Mouse (Mus musculus) myocyte (in vitro differentiated cells): Measurements from ENCODE around the gene Ces1c. TPM values are rescaled to one million over a fixed set of nuclear protein-coding genes. Genes with fewer than 3 reads are reported as not detected.

Source experiments
- H3K27me3 ChIP-seq: one replicate; pipeline ENCODE4 v1.6.1; 2011; ENCODE audit not compliant: control insufficient read depth, insufficient read depth, insufficient read length
- H3K36me3 ChIP-seq: one replicate; pipeline ENCODE4 v1.6.1; 2011; ENCODE audit not compliant: control insufficient read depth, insufficient read depth
- H3K4me2 ChIP-seq: one replicate; pipeline ENCODE4 v1.6.1; 2011; ENCODE audit warnings: low read depth, control low read depth
- H3K4me3 ChIP-seq: one replicate; pipeline ENCODE4 v1.5.1; 2011; ENCODE audit warnings: mild to moderate bottlenecking, control low read depth, moderate library complexity
- H3K79me2 ChIP-seq: one replicate; pipeline ENCODE4 v1.6.1; 2011; ENCODE audit not compliant: control insufficient read depth, insufficient read depth
- H3ac ChIP-seq: one replicate; pipeline ENCODE4 v1.6.1; 2011; ENCODE audit not compliant: control insufficient read depth, insufficient read length
- CEBPB ChIP-seq: IDR thresholded peaks from 2 replicates; pipeline ENCODE4 v1.6.1; 2011; ENCODE audit warnings: mild to moderate bottlenecking, moderate library complexity; ENCODE audit not compliant: poor library complexity, insufficient read depth, severe bottlenecking
- E2F4 ChIP-seq: IDR thresholded peaks from one replicate; pipeline ENCODE4 v1.6.1; 2011; ENCODE audit warnings: mild to moderate bottlenecking, control low read depth, moderate library complexity; ENCODE audit not compliant: insufficient read depth
- MAX ChIP-seq: IDR thresholded peaks from one replicate; pipeline ENCODE4 v1.6.1; 2011; ENCODE audit warnings: low read depth, mild to moderate bottlenecking, control low read depth
- MYOD1 ChIP-seq, 3 experiments: IDR thresholded peaks; one replicate each; pipeline ENCODE4 v1.6.1; 2011; ENCODE audit warnings: control low read depth in 2 of 3, low read depth in 2 of 3, mild to moderate bottlenecking in 2 of 3, moderate library complexity in 1 of 3; ENCODE audit not compliant: insufficient read length in 2 of 3, control insufficient read depth in 1 of 3
- MYOG ChIP-seq, 3 experiments: IDR thresholded peaks; one replicate each; pipeline ENCODE4 v1.6.1; 2011; ENCODE audit warnings: control low read depth in 2 of 3, low read depth in 2 of 3, mild to moderate bottlenecking in 2 of 3; ENCODE audit not compliant: insufficient read length in 2 of 3, control insufficient read depth in 1 of 3, insufficient read depth in 1 of 3
- POLR2A ChIP-seq: IDR thresholded peaks from one replicate; pipeline ENCODE4 v1.6.1; 2011; ENCODE audit warnings: low read depth, mild to moderate bottlenecking, control low read depth, moderate library complexity; ENCODE audit not compliant: insufficient read length
- POLR2AphosphoS2 ChIP-seq: IDR thresholded peaks from one replicate; pipeline ENCODE4 v1.6.1; 2011; ENCODE audit warnings: low read depth, control low read depth; ENCODE audit not compliant: insufficient read length
- REST ChIP-seq: IDR thresholded peaks from one replicate; pipeline ENCODE4 v1.6.1; 2011; ENCODE audit warnings: mild to moderate bottlenecking, control low read depth, moderate library complexity; ENCODE audit not compliant: insufficient read depth, insufficient read length
- SRF ChIP-seq: IDR thresholded peaks from one replicate; pipeline ENCODE4 v1.6.1; 2011; ENCODE audit warnings: low read depth; ENCODE audit not compliant: control insufficient read depth, insufficient read length
- TCF12 ChIP-seq: IDR thresholded peaks from one replicate; pipeline ENCODE4 v1.6.1; 2011; ENCODE audit warnings: mild to moderate bottlenecking, control low read depth; ENCODE audit not compliant: poor library complexity, insufficient read depth, severe bottlenecking
- TCF3 ChIP-seq: IDR thresholded peaks from one replicate; pipeline ENCODE4 v1.6.1; 2011; ENCODE audit warnings: low read depth, control low read depth; ENCODE audit not compliant: insufficient read length
- USF1 ChIP-seq: IDR thresholded peaks from one replicate; pipeline ENCODE4 v1.6.1; 2011; ENCODE audit warnings: low read depth, mild to moderate bottlenecking, control low read depth, moderate library complexity
- polyA plus RNA-seq: library from polyadenylated mRNA; unstranded; fragments of >200 nt; fragmentation: generic; extraction: Trizol; gene quantifications from one replicate; pipeline ENCODE4 v1.2.1, GENCODE M21; 2012; ENCODE audit warnings: missing spikeins

The Ces1c gene
- polyA plus RNA-seq, 1 experiment, result not detected

DNA sequence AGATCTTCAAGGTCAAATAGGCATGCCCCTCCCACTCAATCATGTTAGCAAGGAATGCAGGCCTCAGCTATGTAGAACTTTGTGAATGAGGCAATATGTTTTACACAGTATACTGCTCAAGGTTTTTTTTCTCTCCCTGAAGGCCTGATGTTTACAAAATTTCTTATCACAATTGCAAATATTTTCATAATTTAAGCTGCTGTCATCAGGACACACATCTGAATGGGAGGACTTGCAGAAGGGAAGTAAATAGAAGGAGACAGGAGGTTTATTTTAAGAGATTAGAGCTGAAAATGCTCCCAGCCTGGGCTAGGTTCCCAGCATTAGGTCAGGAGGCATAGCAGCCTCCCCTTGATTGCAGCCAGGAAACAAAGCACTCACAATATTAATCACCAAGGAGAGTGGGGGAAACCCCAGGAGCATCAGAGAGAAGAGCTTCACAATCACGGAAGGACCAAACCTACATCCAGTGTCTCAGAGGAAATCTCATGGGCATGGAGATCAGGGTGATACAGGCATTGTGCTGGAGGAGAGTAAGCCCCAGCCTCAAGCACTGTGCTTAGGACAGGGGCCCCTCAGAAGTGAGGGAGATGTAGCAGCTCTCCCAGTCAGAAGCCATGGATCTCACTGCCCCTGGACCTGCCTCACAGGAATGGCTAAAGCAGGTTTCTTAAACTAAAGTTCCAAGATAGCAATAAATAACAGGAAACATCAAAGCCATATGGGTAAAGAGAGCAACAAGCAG, 40.9 kb upstream of the Ces1c start:
- Histone ChIP-seq H3K4me3 (no peak overlapping the region), H3K27me3 (no peaks in the 10 kb centered on the region), H3ac (no peak overlapping the region), H3K4me2 (no peak overlapping the region), H3K79me2 (no peaks in the 10 kb centered on the region), H3K36me3 (no peaks in the 10 kb centered on the region)
- TF ChIP-seq USF1 (no peak), TCF3 (no peak), POLR2A (no peak), MYOG (IDR thresholded peaks at IDR 0.05; ENCODE audit: control insufficient read depth in 1 of 3, insufficient read depth in 1 of 3, insufficient read length in 2 of 3, low read depth in 2 of 3) (no peak), REST (no peak), TCF12 (no peak), CEBPB (no peak), MYOD1 (IDR thresholded peaks at IDR 0.05; ENCODE audit: control insufficient read depth in 1 of 3, insufficient read length in 2 of 3, low read depth in 2 of 3) (no peak), E2F4 (no peak)

- H3K36me3 ChIP-seq, result no peaks in the 10 kb centered on the region
- H3K79me2 ChIP-seq, result no peaks in the 10 kb centered on the region
- no peak overlapping the region for H3K4me2 ChIP-seq
- H3K4me3 ChIP-seq, result no peak overlapping the region
- H3K27me3 ChIP-seq, result no peaks in the 10 kb centered on the region
- no peak overlapping the region for H3ac ChIP-seq
- TF ChIP-seq SRF (no peak), E2F4 (no peak), POLR2AphosphoS2 (no peak), REST (no peak), MYOD1 (IDR thresholded peaks at IDR 0.05; ENCODE audit: control insufficient read depth in 1 of 3, insufficient read length in 2 of 3, low read depth in 2 of 3) (no peak), CEBPB (no peak), MAX (no peak), USF1 (no peak), MYOG (IDR thresholded peaks at IDR 0.05; ENCODE audit: control insufficient read depth in 1 of 3, insufficient read depth in 1 of 3, insufficient read length in 2 of 3, low read depth in 2 of 3) (no peak), TCF12 (no peak), POLR2A (no peak), TCF3 (no peak)
These were observed 32.3 kb upstream of the Ces1c start for GRCm38 (mm10) chr8:93163363-93163762.

DNA sequence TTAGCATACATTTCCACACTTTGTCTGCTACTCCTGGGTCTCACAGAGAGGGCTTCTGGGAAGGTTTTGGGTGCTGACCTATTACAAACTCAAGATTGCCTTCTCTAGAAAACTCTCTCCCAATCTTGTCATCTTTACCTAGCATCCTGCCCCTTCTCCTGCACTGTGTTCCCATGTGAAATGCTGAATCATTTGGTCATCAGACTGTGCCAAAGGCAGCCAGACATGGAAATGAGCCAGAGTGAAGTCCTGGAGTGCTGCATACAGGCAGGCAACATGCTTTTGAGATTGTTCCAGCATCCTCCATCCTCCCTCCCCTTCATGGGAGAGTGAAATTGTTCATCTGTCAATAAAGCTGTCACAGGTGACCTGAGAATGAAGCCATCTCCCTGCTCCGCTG, 20.3 kb upstream of the Ces1c start:
- Histone ChIP-seq H3K27me3 (no peaks in the 10 kb centered on the region), H3ac (no peak overlapping the region), H3K79me2 (no peaks in the 10 kb centered on the region), H3K36me3 (no peaks in the 10 kb centered on the region), H3K4me2 (no peak overlapping the region), H3K4me3 (no peak overlapping the region)
- no peak for TF ChIP-seq TCF12
- TF ChIP-seq MYOD1 (IDR thresholded peaks at IDR 0.05; ENCODE audit: control insufficient read depth in 1 of 3, insufficient read length in 2 of 3, low read depth in 2 of 3), result no peak
- no peak for TF ChIP-seq TCF3
- no peak for TF ChIP-seq USF1
- TF ChIP-seq POLR2A, result no peak
- no peak for TF ChIP-seq CEBPB
- no peak for TF ChIP-seq SRF
- TF ChIP-seq REST, result no peak
- TF ChIP-seq MAX, result no peak
- TF ChIP-seq E2F4, result no peak
- no peak for TF ChIP-seq MYOG (IDR thresholded peaks at IDR 0.05; ENCODE audit: control insufficient read depth in 1 of 3, insufficient read depth in 1 of 3, insufficient read length in 2 of 3, low read depth in 2 of 3)
- no peak for TF ChIP-seq POLR2AphosphoS2

- Histone ChIP-seq H3K79me2 (no peaks in the 10 kb centered on the region), H3K4me2 (no peak overlapping the region), H3ac (no peak overlapping the region), H3K36me3 (no peaks in the 10 kb centered on the region), H3K4me3 (no peak overlapping the region), H3K27me3 (no peaks in the 10 kb centered on the region)
- no peak for TF ChIP-seq REST
- TF ChIP-seq SRF, result no peak
- no peak for TF ChIP-seq MAX
- TF ChIP-seq POLR2AphosphoS2, result no peak
- TF ChIP-seq CEBPB, result no peak
- TF ChIP-seq TCF12, result no peak
- TF ChIP-seq MYOG (IDR thresholded peaks at IDR 0.05; ENCODE audit: control insufficient read depth in 1 of 3, insufficient read depth in 1 of 3, insufficient read length in 2 of 3, low read depth in 2 of 3), result no peak
- no peak for TF ChIP-seq E2F4
- no peak for TF ChIP-seq USF1
- no peak for TF ChIP-seq POLR2A
- no peak for TF ChIP-seq MYOD1 (IDR thresholded peaks at IDR 0.05; ENCODE audit: control insufficient read depth in 1 of 3, insufficient read length in 2 of 3, low read depth in 2 of 3)
- no peak for TF ChIP-seq TCF3
These were observed 16.2 kb upstream of the Ces1c start for GRCm38 (mm10) chr8:93147331-93147730.
